Mouse (Mus musculus) kidney, adult 2 months (tissue): ENCODE measurements around the gene Lrrc4.

ENCODE experiments used
- CTCF ChIP-seq: fragments of 200-500 bp; conservative IDR thresholded peaks from 2 replicates; pipeline ENCODE4 v1.5.1; 2011; ENCODE audit warnings: low read depth, mild to moderate bottlenecking, control low read depth, low read length, moderate library complexity, mixed read lengths; ENCODE audit not compliant: insufficient read depth, insufficient read length
- POLR2A ChIP-seq: fragments of 200-500 bp; IDR thresholded peaks from one replicate; pipeline ENCODE4 v1.6.1; 2011; ENCODE audit warnings: low read depth, low read length, control low read depth

DNA sequence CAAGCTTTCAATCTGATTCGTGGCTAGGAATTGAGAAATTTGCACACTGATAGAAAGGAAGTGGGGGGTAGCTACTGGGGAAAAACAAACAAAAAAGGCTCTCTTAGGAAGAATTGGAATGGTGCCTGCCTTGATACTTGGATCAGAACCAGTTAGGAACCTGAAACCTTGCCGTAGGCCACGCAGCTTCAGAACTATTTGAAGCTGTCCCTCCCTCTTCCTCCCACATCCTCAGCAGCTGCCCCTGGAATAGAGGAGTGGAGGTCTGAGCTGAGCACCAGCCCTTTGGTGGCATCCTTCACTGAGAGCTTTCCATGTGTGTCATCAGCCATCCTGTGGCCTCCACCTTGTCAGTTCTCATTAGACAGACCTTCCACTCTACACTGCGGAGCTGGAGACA, 14.1 kb upstream of the Lrrc4 start:
- TF ChIP-seq POLR2A (no peak), CTCF (no peak)
